Mouse (Mus musculus) embryonic facial prominence, embryonic 12.5 days (tissue): ENCODE measurements at regions not wholly inside any gene's neighbourhood (a gene's known extent, or its start where the extent isn't known, plus 50 kb on each side); places are given as distances from the start of the nearest gene placed in this dataset.
A peak's percentile ranks its signal among the peaks of the same experiment; 100 is the strongest.

Experiments used
- ATAC-seq: fragments of 200-750 bp; cut with Nextera tagmentation; 2 replicates; pipeline ENCODE4 v1.8.0; 2017; ENCODE audit not compliant: insufficient number of reproducible peaks, insufficient read depth, low FRiP score, low TSS enrichment
- H3K27ac ChIP-seq: fragments of 300-500 bp; sonication (generic); 2 replicates; pipeline ENCODE4 v1.5.1; 2016; ENCODE audit warnings: mild to moderate bottlenecking
- H3K27me3 ChIP-seq: fragments of 300-500 bp; sonication (generic); 2 replicates; pipeline ENCODE4 v1.6.1; 2016; ENCODE audit warnings: mild to moderate bottlenecking, moderate library complexity
- H3K36me3 ChIP-seq: fragments of 300-500 bp; sonication (generic); 2 replicates; pipeline ENCODE4 v1.6.1; 2016; ENCODE audit warnings: mild to moderate bottlenecking
- H3K4me1 ChIP-seq: fragments of 300-500 bp; sonication (generic); 2 replicates; pipeline ENCODE4 v1.6.1; 2016
- H3K4me2 ChIP-seq: fragments of 300-500 bp; sonication (generic); replicated peaks from 2 replicates; pipeline ENCODE4 v1.6.1; 2016; ENCODE audit warnings: mild to moderate bottlenecking, moderate library complexity
- H3K4me3 ChIP-seq: fragments of 300-500 bp; sonication (generic); 2 replicates; pipeline ENCODE4 v1.5.1; 2016; ENCODE audit warnings: mild to moderate bottlenecking
- H3K9ac ChIP-seq: fragments of 300-500 bp; sonication (generic); 2 replicates; pipeline ENCODE4 v1.6.1; 2016; ENCODE audit warnings: mild to moderate bottlenecking, moderate library complexity
- H3K9me3 ChIP-seq: fragments of 300-500 bp; sonication (generic); 2 replicates; pipeline ENCODE4 v1.6.1; 2016; ENCODE audit warnings: mild to moderate bottlenecking, moderate library complexity
- WGBS: fragments of 180-500 bp; shearing (Covaris S2); methylation state at CpG from one replicate; pipeline ENCODE4 v1.1.7; 2016; 5-methylcytosine and 5-hydroxymethylcytosine counted together

- H3K27ac ChIP-seq: no peak overlapping the region
- no peaks in the 10 kb centered on the region for H3K27me3 ChIP-seq
- no peaks in the 10 kb centered on the region for H3K4me1 ChIP-seq
- ATAC-seq: no peak
- H3K9me3 ChIP-seq: no peaks in the 10 kb centered on the region
- H3K4me2 ChIP-seq: no peak overlapping the region
- 67% methylated on average over 17 of the region's 17 CpGs for WGBS
- H3K4me3 ChIP-seq: no peak overlapping the region
- no peak overlapping the region for H3K9ac ChIP-seq
- no peaks in the 10 kb centered on the region for H3K36me3 ChIP-seq
These were observed 65.3 kb upstream of the Pomp start for GRCm38 (mm10) chr5:147794711-147795532.

DNA sequence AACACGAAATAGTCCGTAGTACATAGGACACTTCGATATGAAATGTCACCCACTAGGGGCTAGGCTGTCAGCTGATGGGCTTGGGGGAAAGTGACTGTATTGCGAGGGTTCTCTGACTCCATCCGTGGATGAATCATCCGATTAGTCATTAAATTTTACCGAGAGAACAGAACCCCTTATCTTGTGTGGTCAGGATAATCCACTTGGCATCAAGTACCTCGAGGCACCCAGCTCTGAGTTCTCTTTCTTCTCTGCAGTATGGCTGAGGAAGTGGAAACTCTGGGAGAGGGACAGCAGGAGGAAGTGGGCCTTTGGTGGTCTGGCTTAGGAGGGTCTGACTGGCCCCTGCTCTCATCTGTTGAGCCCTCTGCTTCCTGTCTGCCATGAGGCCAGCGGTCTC is 67.2 kb upstream of the Pomp start:
- no peak for ATAC-seq
- Histone ChIP-seq H3K9ac (no peak overlapping the region), H3K4me3 (no peak overlapping the region), H3K27me3 (no peaks in the 10 kb centered on the region), H3K4me1 (no peaks in the 10 kb centered on the region), H3K9me3 (no peaks in the 10 kb centered on the region), H3K27ac (no peak overlapping the region), H3K36me3 (no peaks in the 10 kb centered on the region), H3K4me2 (no peak overlapping the region)
- WGBS: 76% methylated on average over 9 of the region's 9 CpGs

GRCm38 (mm10) chr5:147792638-147793037 is 66.8 kb upstream of the Flt1 start:
- Histone ChIP-seq H3K4me2 (no peak overlapping the region), H3K36me3 (no peaks in the 10 kb centered on the region), H3K27ac (no peak overlapping the region), H3K4me1 (no peaks in the 10 kb centered on the region), H3K27me3 (no peaks in the 10 kb centered on the region), H3K9ac (no peak overlapping the region), H3K4me3 (no peak overlapping the region), H3K9me3 (no peaks in the 10 kb centered on the region)
- ATAC-seq: no peak
- WGBS: 62% methylated on average over 4 of the region's 4 CpGs

GRCm38 (mm10) chr5:147791121-147791520 is 65.3 kb upstream of the Flt1 start:
- H3K27ac ChIP-seq: no peak overlapping the region
- H3K4me1 ChIP-seq: no peaks in the 10 kb centered on the region
- no peak overlapping the region for H3K4me2 ChIP-seq
- no peaks in the 10 kb centered on the region for H3K27me3 ChIP-seq
- H3K4me3 ChIP-seq: no peak overlapping the region
- no peak for ATAC-seq
- no peak overlapping the region for H3K9ac ChIP-seq
- H3K9me3 ChIP-seq: no peaks in the 10 kb centered on the region
- no peaks in the 10 kb centered on the region for H3K36me3 ChIP-seq

DNA sequence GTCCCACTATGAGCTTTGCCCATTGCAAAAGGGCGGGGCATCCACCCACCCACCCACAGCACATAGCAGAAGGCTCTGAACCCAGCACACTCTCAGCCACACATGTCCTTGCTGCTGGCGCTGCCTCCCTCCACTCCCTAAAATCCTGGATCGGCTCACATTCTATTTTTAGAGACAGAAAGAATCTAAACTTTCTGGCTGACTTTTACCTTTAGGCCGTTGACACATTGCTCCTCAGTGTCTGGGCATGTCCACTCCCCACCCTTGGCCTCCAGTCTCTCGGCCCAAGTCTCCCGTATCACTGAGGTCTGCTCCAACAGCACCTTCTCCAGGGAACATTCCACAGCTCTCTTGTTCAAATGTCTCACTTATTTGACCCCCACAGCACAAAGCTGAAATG is 62.7 kb upstream of the Flt1 start:
- Histone ChIP-seq H3K4me3 (no peak overlapping the region), H3K9me3 (no peaks in the 10 kb centered on the region), H3K27me3 (no peaks in the 10 kb centered on the region), H3K4me1 (no peaks in the 10 kb centered on the region), H3K4me2 (no peak overlapping the region), H3K36me3 (no peaks in the 10 kb centered on the region), H3K9ac (no peak overlapping the region), H3K27ac (no peak overlapping the region)
- WGBS: 67% methylated on average over 6 of the region's 6 CpGs
- ATAC-seq: no peak

GRCm38 (mm10) chr5:147786857-147787256 is 61.0 kb upstream of the Flt1 start:
- H3K4me2 ChIP-seq: no peak overlapping the region
- H3K27me3 ChIP-seq: no peaks in the 10 kb centered on the region
- no peaks in the 10 kb centered on the region for H3K36me3 ChIP-seq
- no peak overlapping the region for H3K27ac ChIP-seq
- H3K4me3 ChIP-seq: no peak overlapping the region
- no peak for ATAC-seq
- H3K9me3 ChIP-seq: no peaks in the 10 kb centered on the region
- peaks cover 6% of the 10 kb centered on the region; the same call in 1 of the 2 replicates for H3K4me1 ChIP-seq
- WGBS: 65% methylated on average over 5 of the region's 5 CpGs
- no peak overlapping the region for H3K9ac ChIP-seq

DNA sequence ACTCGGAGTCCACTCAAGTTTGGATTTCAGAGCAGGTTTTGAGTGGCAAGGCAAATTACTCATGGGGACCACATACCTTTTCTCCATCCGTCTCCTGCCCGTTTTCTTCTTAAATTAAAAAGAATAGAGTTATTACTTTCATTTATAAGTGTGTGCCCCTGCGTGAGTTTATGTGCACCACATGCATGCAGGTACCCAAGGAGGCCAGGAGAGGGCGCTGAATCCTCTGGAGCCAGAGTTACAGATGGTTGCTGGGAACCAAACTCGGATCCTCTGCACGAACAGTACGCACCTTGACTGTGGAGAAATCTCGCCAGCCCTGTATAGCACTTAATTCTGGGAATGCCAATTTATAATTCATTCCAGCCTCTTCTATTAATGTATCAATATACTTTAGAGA is 58.3 kb upstream of the Flt1 start:
- no peak for ATAC-seq
- no peaks in the 10 kb centered on the region for H3K9me3 ChIP-seq
- no peaks in the 10 kb centered on the region for H3K36me3 ChIP-seq
- WGBS: 91% methylated on average over 9 of the region's 9 CpGs
- no peaks in the 10 kb centered on the region for H3K27me3 ChIP-seq
- no peak overlapping the region for H3K4me3 ChIP-seq
- H3K27ac ChIP-seq: no peak overlapping the region
- H3K4me1 ChIP-seq: peaks cover 6% of the 10 kb centered on the region; the same call in 1 of the 2 replicates
- no peak overlapping the region for H3K4me2 ChIP-seq
- no peak overlapping the region for H3K9ac ChIP-seq

GRCm38 (mm10) chr5:147783476-147783875 is 57.7 kb upstream of the Flt1 start:
- no peak overlapping the region for H3K4me3 ChIP-seq
- H3K27me3 ChIP-seq: no peaks in the 10 kb centered on the region
- peaks cover 11% of the 10 kb centered on the region; the same call in 1 of the 2 replicates for H3K4me1 ChIP-seq
- H3K4me2 ChIP-seq: no peak overlapping the region
- H3K27ac ChIP-seq: no peak overlapping the region
- H3K36me3 ChIP-seq: no peaks in the 10 kb centered on the region
- H3K9ac ChIP-seq: no peak overlapping the region
- no peak for ATAC-seq
- H3K9me3 ChIP-seq: no peaks in the 10 kb centered on the region
- WGBS: 58% methylated on average over 4 of the region's 4 CpGs

DNA sequence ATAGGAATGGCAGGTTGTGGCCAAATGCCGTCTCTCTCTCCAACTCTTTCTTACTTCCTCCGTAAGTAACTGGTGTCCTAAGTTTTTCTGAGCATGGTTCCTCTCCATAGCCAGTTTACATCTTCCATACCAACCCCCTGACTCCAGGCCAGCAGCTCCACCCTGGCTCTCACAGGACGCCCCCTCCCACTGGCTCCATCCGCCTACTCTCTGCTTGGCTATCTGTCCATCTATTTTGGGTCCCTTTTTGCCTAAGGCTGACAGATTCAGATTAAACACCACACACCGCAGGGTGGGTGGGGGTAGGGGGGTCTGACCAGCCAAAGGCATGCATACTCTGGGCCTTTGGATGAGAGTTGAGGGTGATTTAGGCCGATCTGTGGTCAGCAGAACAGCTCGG is 57.0 kb upstream of the Flt1 start:
- H3K27me3 ChIP-seq: no peaks in the 10 kb centered on the region
- H3K27ac ChIP-seq: no peak overlapping the region
- H3K36me3 ChIP-seq: no peaks in the 10 kb centered on the region
- WGBS: 39% methylated on average over 7 of the region's 7 CpGs
- no peak overlapping the region for H3K4me2 ChIP-seq
- no peak overlapping the region for H3K4me3 ChIP-seq
- H3K9me3 ChIP-seq: no peaks in the 10 kb centered on the region
- no peak overlapping the region for H3K9ac ChIP-seq
- peaks cover 16% of the 10 kb centered on the region; the same call in 1 of the 2 replicates for H3K4me1 ChIP-seq
- ATAC-seq: no peak

GRCm38 (mm10) chr5:147782241-147782681 is 56.5 kb upstream of the Flt1 start:
- 15% methylated on average over 8 of the region's 8 CpGs for WGBS
- H3K36me3 ChIP-seq: no peaks in the 10 kb centered on the region
- peaks cover 19% of the 10 kb centered on the region; the same call in 1 of the 2 replicates for H3K4me1 ChIP-seq
- H3K27ac ChIP-seq: no peak overlapping the region
- H3K9me3 ChIP-seq: no peaks in the 10 kb centered on the region
- no peak overlapping the region for H3K4me2 ChIP-seq
- no peak overlapping the region for H3K9ac ChIP-seq
- no peak for ATAC-seq
- no peaks in the 10 kb centered on the region for H3K27me3 ChIP-seq
- H3K4me3 ChIP-seq: no peak overlapping the region

GRCm38 (mm10) chr5:147781215-147781614 is 55.4 kb upstream of the Flt1 start:
- no peaks in the 10 kb centered on the region for H3K27me3 ChIP-seq
- peaks cover 19% of the 10 kb centered on the region; the same call in 1 of the 2 replicates for H3K4me1 ChIP-seq
- H3K4me2 ChIP-seq: no peak overlapping the region
- no peak overlapping the region for H3K4me3 ChIP-seq
- H3K9ac ChIP-seq: no peak overlapping the region
- no peak for ATAC-seq
- H3K27ac ChIP-seq: no peak overlapping the region
- 95% methylated on average over 17 of the region's 17 CpGs for WGBS
- no peaks in the 10 kb centered on the region for H3K36me3 ChIP-seq
- H3K9me3 ChIP-seq: no peaks in the 10 kb centered on the region

DNA sequence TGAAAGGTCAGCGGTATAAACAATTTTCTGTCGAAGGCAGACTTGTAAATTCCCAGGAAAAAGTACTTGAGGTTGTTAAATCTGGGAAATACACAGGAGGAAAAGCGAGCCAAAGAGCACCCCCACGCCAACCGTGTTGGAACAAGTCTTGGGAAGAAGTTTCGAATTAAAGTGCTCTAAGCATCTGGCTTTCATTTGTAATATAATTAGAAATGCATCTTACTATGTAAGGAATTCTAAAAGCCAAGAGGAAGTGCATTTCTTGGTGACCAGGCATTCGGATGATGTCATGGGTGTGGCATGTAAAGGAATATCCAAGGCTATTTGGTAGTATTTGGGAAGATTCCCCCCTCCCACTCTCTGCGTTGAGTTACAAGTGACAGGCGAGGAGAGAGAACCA is 52.7 kb upstream of the Flt1 start:
- H3K36me3 ChIP-seq: no peaks in the 10 kb centered on the region
- WGBS: 34% methylated on average over 9 of the region's 9 CpGs
- peak overlapping the region; percentile 50; the same call in 1 of the 2 replicates for H3K27ac ChIP-seq

More for the DNA sequence above, 52.7 kb upstream of the Flt1 start:
- H3K9ac ChIP-seq: no peak overlapping the region
- peaks cover 19% of the 10 kb centered on the region; the same call in 1 of the 2 replicates for H3K4me1 ChIP-seq
- 0 out of 2 replicates have a peak, but pooled peaks cover 3% of the 10 kb centered on the region for H3K9me3 ChIP-seq
- H3K4me3 ChIP-seq: no peak overlapping the region
- no peaks in the 10 kb centered on the region for H3K27me3 ChIP-seq
- no peak overlapping the region for H3K4me2 ChIP-seq
- no peak for ATAC-seq
